Mouse (Mus musculus) heart, adult 2 months (tissue): ENCODE results near the gene Zfp451.

Experiments used
- CTCF ChIP-seq: fragments of 200-600 bp; IDR thresholded peaks from 2 replicates; pipeline ENCODE4 v1.8.1; 2022; ENCODE audit warnings: antibody characterized with exemption, mild to moderate bottlenecking, moderate library complexity
- EP300 ChIP-seq: fragments of 200-500 bp; IDR thresholded peaks from 2 replicates; pipeline ENCODE4 v1.6.1; 2011; ENCODE audit warnings: low read depth, low read length, control low read depth; ENCODE audit not compliant: insufficient read depth
- POLR2A ChIP-seq: fragments of 200-500 bp; IDR thresholded peaks from 2 replicates; pipeline ENCODE4 v1.6.1; 2011; ENCODE audit warnings: mild to moderate bottlenecking, low read depth, low read length, control low read depth; ENCODE audit not compliant: insufficient read depth

GRCm38 (mm10) chr1:33763826-33764225, 50.6 kb downstream of the Zfp451 start:
- TF ChIP-seq POLR2A (no peak), CTCF (no peak), EP300 (no peak)
